27 mouse cellular contexts compared by ENCODE assay signal in the genomic region with DNA sequence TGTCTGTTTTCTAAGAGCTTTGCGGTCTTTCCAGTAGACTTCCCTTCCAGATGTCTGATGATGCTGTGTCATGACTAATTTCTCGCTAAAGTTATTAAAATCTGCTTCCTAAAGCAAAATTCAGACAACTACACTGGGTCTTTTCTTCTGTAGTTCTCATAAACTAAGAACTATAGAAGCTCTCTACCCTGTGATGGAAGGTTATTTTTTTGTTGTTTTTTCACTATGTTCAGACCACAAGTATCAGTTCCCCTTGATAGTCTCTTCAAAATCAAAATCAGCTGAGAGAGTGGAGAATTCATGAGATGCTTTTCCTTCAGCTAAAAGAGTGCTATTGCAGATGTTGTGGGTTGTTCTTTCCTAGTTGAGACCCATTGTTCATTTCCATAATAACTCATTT.
A peak's percentile ranks its signal among the peaks of the same experiment; 100 is the strongest.
DNase-seq lines count a peak whose midpoint lies in the region; ATAC-seq and TF ChIP-seq lines count a peak whose summit lies in the region.
"Had no signal": no experiment of that assay in that cellular context is flagged by ENCODE, and none has a peak within 500 bp of the region (broad histone marks: within the 10 kb centered on the region; RNA-seq: fewer than 3 reads in every experiment).

No protein-coding gene starts in this region.

- WGBS in liver, adult 2 months: 71% methylated on average over 2 of the region's 2 CpGs
- 64% methylated on average over 2 of the region's 2 CpGs for WGBS in liver, embryonic 12.5 days (ENCODE audit: insufficient replicate concordance)
- WGBS in forebrain, embryonic 14.5 days: 92% methylated on average over 2 of the region's 2 CpGs
- 88% methylated on average over 2 of the region's 2 CpGs for WGBS in forebrain, embryonic 13.5 days

- no peak overlapping the region for H3K9ac ChIP-seq in liver, adult 2 months (ENCODE audit: low read depth, low read length)
- no peak overlapping the region for H3K9ac ChIP-seq in liver, embryonic 12.5 days
- H3K9ac ChIP-seq in forebrain, embryonic 14.5 days (ENCODE audit: low read length): no peak overlapping the region
- no peak overlapping the region for H3K9ac ChIP-seq in forebrain, embryonic 13.5 days
- H3K9ac ChIP-seq: forebrain, embryonic 15.5 days; hindbrain, embryonic 15.5 days; midbrain, embryonic 15.5 days had no signal

- H3K36me3 ChIP-seq in liver, adult 2 months (ENCODE audit: control insufficient read depth, insufficient read depth, low read length): no peaks in the 10 kb centered on the region
- no peaks in the 10 kb centered on the region for H3K36me3 ChIP-seq in liver, embryonic 12.5 days
- H3K36me3 ChIP-seq in forebrain, embryonic 14.5 days (ENCODE audit: control insufficient read depth, insufficient read depth, low read length): no peaks in the 10 kb centered on the region
- no peaks in the 10 kb centered on the region for H3K36me3 ChIP-seq in forebrain, embryonic 13.5 days (ENCODE audit: poor library complexity, severe bottlenecking)
- H3K36me3 ChIP-seq: forebrain, embryonic 15.5 days; hindbrain, embryonic 10.5 days; hindbrain, embryonic 15.5 days; midbrain, embryonic 10.5 days; midbrain, embryonic 15.5 days had no signal

- no peak overlapping the region for H3K4me3 ChIP-seq in liver, adult 2 months (ENCODE audit: insufficient read depth, low read depth, low read length)
- H3K4me3 ChIP-seq in liver, embryonic 12.5 days: no peak overlapping the region
- no peak overlapping the region for H3K4me3 ChIP-seq in bone marrow macrophage, adult 2 months (ENCODE audit: insufficient read depth, low read length)
- no peak overlapping the region for H3K4me3 ChIP-seq in forebrain, embryonic 14.5 days (ENCODE audit: low read depth, low read length)
- H3K4me3 ChIP-seq in forebrain, embryonic 13.5 days: no peak overlapping the region
- H3K4me3 ChIP-seq: forebrain, embryonic 15.5 days; gastrocnemius, adult 2 months; hindbrain, embryonic 10.5 days; hindbrain, embryonic 15.5 days; midbrain, embryonic 10.5 days; midbrain, embryonic 15.5 days had no signal

- no peak overlapping the region for H3K27ac ChIP-seq in liver, adult 2 months (replicated peaks; ENCODE audit: insufficient read depth, low read depth, low read length)
- no peak overlapping the region for H3K27ac ChIP-seq in liver, embryonic 12.5 days
- H3K27ac ChIP-seq in bone marrow macrophage, adult 2 months (ENCODE audit: insufficient read depth, low read depth, low read length): peak overlapping the region; percentile 22; the same call in 1 of the 2 replicates
- H3K27ac ChIP-seq in forebrain, embryonic 14.5 days (ENCODE audit: low read depth, low read length): no peak overlapping the region
- no peak overlapping the region for H3K27ac ChIP-seq in forebrain, embryonic 13.5 days
- H3K27ac ChIP-seq: forebrain, embryonic 15.5 days; gastrocnemius, adult 2 months; hindbrain, embryonic 10.5 days; hindbrain, embryonic 15.5 days; midbrain, embryonic 10.5 days; midbrain, embryonic 15.5 days had no signal

- no peaks in the 10 kb centered on the region for H3K27me3 ChIP-seq in liver, adult 2 months (ENCODE audit: control insufficient read depth, insufficient read depth, low read length)
- no peaks in the 10 kb centered on the region for H3K27me3 ChIP-seq in liver, embryonic 12.5 days (replicated peaks)
- H3K27me3 ChIP-seq in forebrain, embryonic 14.5 days (replicated peaks; ENCODE audit: control insufficient read depth, insufficient read depth, low read length): no peaks in the 10 kb centered on the region
- no peaks in the 10 kb centered on the region for H3K27me3 ChIP-seq in forebrain, embryonic 13.5 days
- H3K27me3 ChIP-seq: forebrain, embryonic 15.5 days; hindbrain, embryonic 15.5 days; midbrain, embryonic 15.5 days had no signal

- TF ChIP-seq POLR2A in liver, adult 2 months (IDR thresholded peaks at IDR 0.05; ENCODE audit: extremely low read depth, insufficient read depth, low read length): no peak
- TF ChIP-seq POLR2A in bone marrow macrophage, adult 2 months (IDR thresholded peaks at IDR 0.05; ENCODE audit: borderline replicate concordance, low read depth, low read length): no peak

- ATAC-seq in liver, embryonic 12.5 days: no peak
- ATAC-seq in megakaryocyte, adult 5-6 weeks (ENCODE audit: poor library complexity, severe bottlenecking): peak; percentile 72
- no peak for ATAC-seq in forebrain, embryonic 14.5 days
- no peak for ATAC-seq in forebrain, embryonic 13.5 days
- ATAC-seq: CD4-positive, CD25-positive, alpha-beta regulatory T cell, adult 4 months; forebrain, embryonic 15.5 days; lung, postnatal 0 days; midbrain, embryonic 15.5 days had no signal

- peak; percentile 39 for DNase-seq in liver, adult 2 months (ENCODE audit: extremely low read depth, low read depth, low spot score)
- no peak for DNase-seq in forebrain, embryonic 14.5 days (ENCODE audit: low spot score)
- no peak for DNase-seq in retina, embryonic 14.5 days (ENCODE audit: low spot score)
- DNase-seq: adrenal gland, postnatal 25 days; cerebellum, adult 2 months; cerebellum, postnatal 14 days; gastrocnemius, adult 2 months; gastrocnemius, postnatal 36 days; heart, postnatal 14 days; kidney, adult 9 months; kidney, postnatal 14 days; lung, adult 18-20 months; lung, postnatal 4 days; thymus, adult 2 months; thymus, postnatal 36 days had no signal

- H3K9me3 ChIP-seq in liver, embryonic 12.5 days (replicated peaks): no peaks in the 10 kb centered on the region
- H3K9me3 ChIP-seq in forebrain, embryonic 14.5 days (replicated peaks; ENCODE audit: control insufficient read depth, low read length): no peaks in the 10 kb centered on the region
- no peaks in the 10 kb centered on the region for H3K9me3 ChIP-seq in forebrain, embryonic 13.5 days (replicated peaks)
- H3K9me3 ChIP-seq: forebrain, embryonic 15.5 days; hindbrain, embryonic 10.5 days; hindbrain, embryonic 15.5 days; midbrain, embryonic 10.5 days; midbrain, embryonic 15.5 days had no signal

- no peak for TF ChIP-seq CTCF in liver, adult 2 months (IDR thresholded peaks at IDR 0.05; ENCODE audit: low read depth, low read length)
- TF ChIP-seq CTCF in bone marrow macrophage, adult 2 months (IDR thresholded peaks at IDR 0.05; ENCODE audit: low read depth, low read length): no peak

- no peaks in the 10 kb centered on the region for H3K79me2 ChIP-seq in liver, adult 2 months (ENCODE audit: control insufficient read depth, insufficient read depth, low read length)

- H3K4me2 ChIP-seq in liver, embryonic 12.5 days: no peak overlapping the region
- H3K4me2 ChIP-seq in forebrain, embryonic 14.5 days (ENCODE audit: low read length): no peak overlapping the region
- no peak overlapping the region for H3K4me2 ChIP-seq in forebrain, embryonic 13.5 days
- H3K4me2 ChIP-seq: forebrain, embryonic 15.5 days; hindbrain, embryonic 15.5 days; liver, embryonic 11.5 days; midbrain, embryonic 15.5 days had no signal

- no peaks in the 10 kb centered on the region for H3K4me1 ChIP-seq in liver, adult 2 months (ENCODE audit: control insufficient read depth, insufficient read depth, low read length)
- H3K4me1 ChIP-seq in liver, embryonic 12.5 days: no peaks in the 10 kb centered on the region
- peaks cover 4% of the 10 kb centered on the region; the same call in 1 of the 2 replicates for H3K4me1 ChIP-seq in bone marrow macrophage, adult 2 months (ENCODE audit: control insufficient read depth, insufficient read depth, low read length)
- no peaks in the 10 kb centered on the region for H3K4me1 ChIP-seq in forebrain, embryonic 14.5 days (ENCODE audit: control insufficient read depth, insufficient read depth, low read length)
- no peaks in the 10 kb centered on the region for H3K4me1 ChIP-seq in forebrain, embryonic 13.5 days
- H3K4me1 ChIP-seq: forebrain, embryonic 15.5 days; hindbrain, embryonic 10.5 days; hindbrain, embryonic 15.5 days; midbrain, embryonic 10.5 days; midbrain, embryonic 15.5 days had no signal
